Mouse (Mus musculus) testis, adult 2 months (tissue): Measurements from ENCODE around the gene Slc38a7.

Experiments
- CTCF ChIP-seq: fragments of 200-500 bp; IDR thresholded peaks from 2 replicates; pipeline ENCODE4 v1.5.1; 2012; ENCODE audit warnings: low read depth, mild to moderate bottlenecking, inconsistent platforms, low read length, moderate library complexity; ENCODE audit not compliant: control insufficient read depth, insufficient read depth, insufficient replicate concordance
- POLR2A ChIP-seq: fragments of 200-500 bp; IDR thresholded peaks from 2 replicates; pipeline ENCODE4 v1.6.1; 2012; ENCODE audit warnings: low read depth, mild to moderate bottlenecking, inconsistent platforms, low read length, moderate library complexity; ENCODE audit not compliant: control insufficient read depth

DNA sequence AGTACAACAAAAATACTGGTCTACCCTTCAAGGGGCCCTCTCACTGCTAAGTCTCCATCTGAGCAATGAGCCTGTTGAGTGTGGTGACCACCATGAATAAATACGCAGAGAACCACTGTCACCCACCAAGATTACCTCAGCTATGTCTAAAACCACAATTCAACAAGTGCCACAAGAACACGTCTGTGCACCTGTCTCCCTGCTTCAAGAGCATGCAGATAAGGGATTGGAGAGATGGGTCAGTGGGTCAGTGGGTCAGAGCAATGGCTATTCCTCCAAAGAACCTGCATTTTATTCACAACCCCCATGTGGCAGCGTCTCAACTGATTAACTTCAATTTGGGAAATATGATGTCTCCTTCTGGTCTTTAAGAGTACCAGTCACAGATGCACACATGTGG is 53.0 kb downstream of the Slc38a7 start:
- TF ChIP-seq CTCF (no peak), POLR2A (no peak)
